Mouse (Mus musculus) midbrain, embryonic 11.5 days (tissue): ENCODE results near the gene Col4a2. TPM values are rescaled to one million over a fixed set of nuclear protein-coding genes. Genes with fewer than 3 reads are reported as not detected.

ENCODE experiments used
- ATAC-seq: fragments of 200-750 bp; cut with Nextera tagmentation; 2 replicates; pipeline ENCODE4 v1.8.0; 2017; ENCODE audit warnings: moderate TSS enrichment, moderate library complexity; ENCODE audit not compliant: low FRiP score
- DNase-seq: peaks from one replicate; pipeline ENCODE4 v3.0.0; 2015; ENCODE audit warnings: low spot score; ENCODE audit errors: missing footprints
- H3K27ac ChIP-seq: fragments of 300-500 bp; sonication (generic); 2 replicates; pipeline ENCODE4 v1.5.1; 2014; ENCODE audit warnings: low read depth, low read length
- H3K27me3 ChIP-seq: fragments of 300-500 bp; sonication (generic); 2 replicates; pipeline ENCODE4 v1.6.1; 2014; ENCODE audit warnings: mild to moderate bottlenecking, low read length, moderate library complexity, mixed read lengths; ENCODE audit not compliant: control insufficient read depth, insufficient read depth
- H3K36me3 ChIP-seq: fragments of 300-500 bp; sonication (generic); 2 replicates; pipeline ENCODE4 v1.6.1; 2014; ENCODE audit warnings: mild to moderate bottlenecking, low read length, moderate library complexity, mixed read lengths; ENCODE audit not compliant: control insufficient read depth, insufficient read depth
- H3K4me1 ChIP-seq: fragments of 300-500 bp; sonication (generic); 2 replicates; pipeline ENCODE4 v1.6.1; 2014; ENCODE audit warnings: low read length; ENCODE audit not compliant: control insufficient read depth, insufficient read depth
- H3K4me2 ChIP-seq: fragments of 300-500 bp; sonication (generic); 2 replicates; pipeline ENCODE4 v1.6.1; 2014; ENCODE audit warnings: mild to moderate bottlenecking, moderate library complexity
- H3K4me3 ChIP-seq: fragments of 300-500 bp; sonication (generic); 2 replicates; pipeline ENCODE4 v1.5.1; 2014; ENCODE audit warnings: low read depth, low read length
- H3K9ac ChIP-seq: fragments of 300-500 bp; sonication (generic); 2 replicates; pipeline ENCODE4 v1.6.1; 2014; ENCODE audit warnings: low read length
- H3K9me3 ChIP-seq: fragments of 300-500 bp; sonication (generic); 2 replicates; pipeline ENCODE4 v1.6.1; 2016; ENCODE audit warnings: low read length; ENCODE audit not compliant: control insufficient read depth
- WGBS: fragments of 180-500 bp; shearing (Covaris S2); extraction: QIAGEN DNeasy Blood & Tissue Kit; methylation state at CpG from one replicate; pipeline ENCODE4 v1.1.7; 2014; 5-methylcytosine and 5-hydroxymethylcytosine counted together
- polyA plus RNA-seq: library from polyadenylated mRNA; unstranded; fragments of >200 nt; fragmentation: Nextera tagmentation; extraction: Ambion mirVana; gene quantifications from 2 replicates; pipeline ENCODE4 v1.2.1, GENCODE M21; 2014

Col4a2 gene
- polyA plus RNA-seq, 1 experiment from 2014 or later, result 34.1 TPM

GRCm38 (mm10) chr8:11401183-11401582, 88.6 kb downstream of the Col4a2 start:
- DNase-seq, result no peak
- Histone ChIP-seq H3K36me3 (no peaks in the 10 kb centered on the region), H3K9ac (no peak overlapping the region), H3K4me2 (no peak overlapping the region), H3K4me1 (peaks cover 5% of the 10 kb centered on the region; the same call in 1 of the 2 replicates), H3K4me3 (no peak overlapping the region), H3K27me3 (no peaks in the 10 kb centered on the region), H3K27ac (no peak overlapping the region), H3K9me3 (no peaks in the 10 kb centered on the region)
- no peak for ATAC-seq
- 90% methylated on average over 5 of the region's 5 CpGs for WGBS

- DNase-seq, result no peak
- Histone ChIP-seq H3K27ac (no peak overlapping the region), H3K27me3 (no peaks in the 10 kb centered on the region), H3K9ac (no peak overlapping the region), H3K4me1 (peaks cover 5% of the 10 kb centered on the region; the same call in 1 of the 2 replicates), H3K4me2 (no peak overlapping the region), H3K9me3 (no peaks in the 10 kb centered on the region), H3K36me3 (no peaks in the 10 kb centered on the region), H3K4me3 (no peak overlapping the region)
- no peak for ATAC-seq
- 86% methylated on average over 4 of the region's 4 CpGs for WGBS
These were observed 89.6 kb downstream of the Col4a2 start for GRCm38 (mm10) chr8:11402220-11402619.

- Histone ChIP-seq H3K27ac (no peak overlapping the region), H3K9ac (no peak overlapping the region), H3K27me3 (no peaks in the 10 kb centered on the region), H3K36me3 (no peaks in the 10 kb centered on the region), H3K9me3 (no peaks in the 10 kb centered on the region), H3K4me1 (peaks cover 5% of the 10 kb centered on the region; the same call in 1 of the 2 replicates), H3K4me3 (no peak overlapping the region), H3K4me2 (no peak overlapping the region)
- ATAC-seq (no peak), DNase-seq (no peak)
- 92% methylated on average over 9 of the region's 9 CpGs for WGBS
These were observed 91.2 kb downstream of the Col4a2 start for GRCm38 (mm10) chr8:11403813-11404212.

DNA sequence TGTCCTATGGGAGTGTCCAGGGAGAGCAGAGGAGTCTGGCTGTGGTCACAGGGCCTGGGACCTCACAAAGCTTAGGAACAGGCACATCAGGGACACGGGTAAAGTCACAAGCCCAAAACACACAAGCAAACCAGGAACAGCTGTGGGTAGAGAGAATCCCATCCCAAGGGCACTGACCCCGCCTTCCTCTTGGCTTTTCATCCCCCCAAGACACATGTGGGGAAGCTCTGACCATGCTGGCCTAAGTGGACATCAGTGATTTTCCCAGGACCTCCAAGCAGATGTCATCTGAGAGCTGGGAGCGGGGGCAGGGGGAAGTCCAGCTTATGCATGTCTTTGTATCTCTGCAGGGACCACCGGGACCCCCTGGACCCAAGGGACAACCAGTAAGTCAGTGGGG, 92.0 kb downstream of the Col4a2 start:
- H3K27me3 ChIP-seq, result no peaks in the 10 kb centered on the region
- no peak overlapping the region for H3K9ac ChIP-seq
- peaks cover 5% of the 10 kb centered on the region; the same call in 1 of the 2 replicates for H3K4me1 ChIP-seq
- DNase-seq (no peak), ATAC-seq (no peak)
- no peak overlapping the region for H3K4me3 ChIP-seq
- H3K9me3 ChIP-seq, result no peaks in the 10 kb centered on the region
- no peak overlapping the region for H3K4me2 ChIP-seq
- 71% methylated on average over 4 of the region's 4 CpGs for WGBS
- H3K36me3 ChIP-seq, result no peaks in the 10 kb centered on the region
- H3K27ac ChIP-seq, result no peak overlapping the region

DNA sequence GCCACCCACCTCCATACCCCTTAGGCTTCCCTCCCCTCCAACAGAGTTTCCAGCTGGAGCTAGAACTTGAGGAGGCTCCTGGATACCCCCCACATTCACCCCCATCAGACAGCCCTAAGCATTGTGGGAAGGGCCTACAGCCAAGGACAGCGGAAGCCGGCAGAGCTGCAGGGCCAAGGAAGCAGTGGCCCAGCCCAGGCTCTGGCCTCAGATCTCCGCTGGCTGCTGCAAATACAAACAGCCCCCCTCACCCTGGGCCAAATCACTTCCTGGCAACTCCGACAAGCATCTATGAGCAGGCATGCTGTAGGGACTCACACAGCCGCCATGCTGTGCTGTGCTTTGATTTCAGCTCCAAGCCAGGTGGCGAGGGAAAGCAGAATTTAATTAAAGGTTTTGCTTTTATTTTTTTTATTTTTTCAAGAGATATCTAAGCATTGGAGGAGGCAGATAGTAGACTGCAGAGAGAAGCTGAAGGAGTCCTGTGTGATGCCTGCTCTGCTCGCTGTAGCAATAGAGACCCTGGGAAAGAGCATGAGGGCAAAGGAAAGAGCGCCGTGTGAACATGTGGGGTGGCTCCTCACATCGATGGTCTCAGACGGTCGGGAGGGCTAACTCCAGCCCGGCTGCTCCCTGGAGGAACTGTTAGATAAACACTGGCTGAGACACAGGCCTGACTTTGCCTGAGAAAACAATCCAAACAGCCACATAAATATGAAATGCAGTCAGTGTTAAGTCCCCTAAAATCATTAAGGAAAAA, 93.3 kb downstream of the Col4a2 start:
- no peak overlapping the region for H3K4me3 ChIP-seq
- no peak overlapping the region for H3K27ac ChIP-seq
- peak; percentile 59 for ATAC-seq
- no peaks in the 10 kb centered on the region for H3K9me3 ChIP-seq
- no peaks in the 10 kb centered on the region for H3K27me3 ChIP-seq
- no peak for DNase-seq
- no peak overlapping the region for H3K9ac ChIP-seq
- peaks cover 2% of the 10 kb centered on the region; the same call in 1 of the 2 replicates for H3K4me1 ChIP-seq
- no peak overlapping the region for H3K4me2 ChIP-seq
- 58% methylated on average over 13 of the region's 13 CpGs for WGBS
- H3K36me3 ChIP-seq, result no peaks in the 10 kb centered on the region

- WGBS, result 75% methylated on average over 12 of the region's 12 CpGs
- H3K27ac ChIP-seq, result no peak overlapping the region
These were observed 99.0 kb downstream of the Col4a2 start for GRCm38 (mm10) chr8:11411504-11412124.

DNA sequence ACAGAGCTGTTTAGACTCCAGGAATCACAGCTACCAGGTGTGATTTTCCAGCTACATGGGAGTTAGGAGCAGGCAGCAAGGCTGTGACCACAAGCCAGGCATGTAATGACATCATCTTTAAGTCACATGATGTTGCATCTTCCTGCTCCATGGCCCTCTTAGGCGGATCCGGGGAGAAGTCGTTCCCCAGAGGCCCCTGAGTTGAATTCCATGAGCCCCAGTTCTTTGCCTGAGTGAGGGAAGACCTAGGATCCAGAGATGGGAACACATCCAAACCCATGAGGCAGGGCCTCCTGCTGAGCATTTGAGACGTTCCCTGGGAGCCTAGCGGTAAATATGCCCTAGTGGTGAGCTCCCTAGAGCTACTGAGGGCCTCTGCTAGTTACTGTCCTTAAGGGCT, 99.8 kb downstream of the Col4a2 start:
- Histone ChIP-seq H3K27me3 (no peaks in the 10 kb centered on the region), H3K9ac (no peak overlapping the region), H3K4me1 (peaks cover 8% of the 10 kb centered on the region), H3K4me2 (no peak overlapping the region), H3K4me3 (no peak overlapping the region), H3K9me3 (no peaks in the 10 kb centered on the region), H3K36me3 (no peaks in the 10 kb centered on the region), H3K27ac (no peak overlapping the region)
- no peak for DNase-seq
- WGBS, result 68% methylated on average over 5 of the region's 5 CpGs
- no peak for ATAC-seq

More at GRCm38 (mm10) chr8:11411504-11412124, 99.0 kb downstream of the Col4a2 start:
- Histone ChIP-seq H3K4me2 (no peak overlapping the region), H3K4me1 (peaks cover 8% of the 10 kb centered on the region), H3K9ac (no peak overlapping the region), H3K36me3 (no peaks in the 10 kb centered on the region), H3K27me3 (no peaks in the 10 kb centered on the region), H3K9me3 (no peaks in the 10 kb centered on the region), H3K4me3 (no peak overlapping the region)
- ATAC-seq, result no peak
- DNase-seq, result no peak

GRCm38 (mm10) chr8:11414304-11414703, 101.7 kb downstream of the Col4a2 start:
- ATAC-seq, result peak; percentile 54; the same call in 1 of the 2 replicates
- no peak overlapping the region for H3K27ac ChIP-seq

DNA sequence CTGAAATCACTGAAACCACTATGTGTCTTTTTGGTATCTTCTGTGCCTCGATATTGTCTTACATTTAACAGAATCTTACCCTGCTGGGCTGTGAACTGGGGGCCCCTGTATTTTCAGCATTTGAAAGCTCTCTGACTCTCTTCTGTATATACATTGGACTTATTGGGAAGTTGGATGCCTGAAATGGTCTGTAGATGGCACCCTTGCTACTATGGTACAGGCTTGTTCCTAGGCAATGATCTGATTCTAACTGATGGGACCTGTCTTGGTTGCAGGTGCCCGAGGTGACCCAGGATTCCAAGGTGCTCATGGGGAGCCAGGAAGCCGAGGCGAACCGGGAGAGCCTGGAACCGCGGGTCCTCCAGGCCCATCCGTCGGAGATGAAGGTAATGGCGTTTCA, 102.5 kb downstream of the Col4a2 start:
- DNase-seq (no peak), ATAC-seq (no peak)
- H3K4me3 ChIP-seq, result no peak overlapping the region
- H3K9me3 ChIP-seq, result no peaks in the 10 kb centered on the region
- H3K4me1 ChIP-seq, result peaks cover 8% of the 10 kb centered on the region
- 84% methylated on average over 10 of the region's 10 CpGs for WGBS
- H3K27ac ChIP-seq, result no peak overlapping the region
- no peak overlapping the region for H3K4me2 ChIP-seq
- no peaks in the 10 kb centered on the region for H3K27me3 ChIP-seq
- H3K36me3 ChIP-seq, result no peaks in the 10 kb centered on the region
- H3K9ac ChIP-seq, result no peak overlapping the region

More at GRCm38 (mm10) chr8:11414304-11414703, 101.7 kb downstream of the Col4a2 start:
- Histone ChIP-seq H3K4me1 (peaks cover 8% of the 10 kb centered on the region), H3K27me3 (no peaks in the 10 kb centered on the region), H3K4me2 (no peak overlapping the region), H3K36me3 (no peaks in the 10 kb centered on the region), H3K9me3 (no peaks in the 10 kb centered on the region), H3K4me3 (no peak overlapping the region), H3K9ac (no peak overlapping the region)
- 24% methylated on average over 8 of the region's 8 CpGs for WGBS
- no peak for DNase-seq
